Mouse (Mus musculus): ENCODE data around the gene Gm17359. TPM values are rescaled to one million over a fixed set of nuclear protein-coding genes. Genes with fewer than 3 reads are reported as not detected.

Gene Gm17359
- total and polyA plus RNA-seq, 2 experiments from 2014 or later: not detected

DNA sequence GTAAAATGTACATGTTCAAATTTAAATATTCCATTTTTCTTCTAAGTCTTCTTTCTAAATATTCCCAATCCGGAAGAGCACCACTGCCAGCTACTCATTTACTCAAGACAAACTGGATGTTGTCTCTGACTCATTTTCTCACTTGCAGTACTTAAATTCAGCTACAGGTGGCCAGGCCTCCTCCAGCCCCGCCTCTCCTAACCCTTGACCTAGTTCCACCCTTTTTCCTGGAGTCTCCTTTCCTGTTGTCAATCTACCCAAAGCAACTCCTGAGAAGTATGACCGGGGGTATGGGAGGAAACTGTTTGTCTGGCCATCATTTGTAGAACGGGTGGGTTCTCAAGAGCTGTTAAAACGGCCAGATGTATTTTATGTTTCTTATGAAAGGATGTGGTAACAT lies 40.4 kb upstream of the Gm17359 start:
- Histone ChIP-seq H3K9ac (replicated peaks; ENCODE audit: low read length) (no peak overlapping the region), H3K36me3 (ENCODE audit: insufficient read depth, low read length) (no peaks in the 10 kb centered on the region), H3K4me1 (ENCODE audit: insufficient read depth, low read length) (no peaks in the 10 kb centered on the region), H3K27me3 (ENCODE audit: insufficient read depth, low read length) (no peaks in the 10 kb centered on the region), H3K27ac (no peak overlapping the region), H3K4me3 (ENCODE audit: low read length) (no peak overlapping the region), H3K9me3 (ENCODE audit: low read length) (no peaks in the 10 kb centered on the region), H3K4me2 (ENCODE audit: low read depth, low read length) (no peak overlapping the region)
- no peak for ATAC-seq
- DNase-seq (ENCODE audit: low spot score): no peak
- WGBS: 74% methylated on average over 5 of the region's 5 CpGs
- TF ChIP-seq CTCF (IDR thresholded peaks at IDR 0.05; ENCODE audit: low read depth): peak; percentile 19; the same call in 1 of the 2 replicates

- no peaks in the 10 kb centered on the region for H3K4me1 ChIP-seq (ENCODE audit: insufficient read depth, low read length)
- WGBS: 76% methylated on average over 3 of the region's 3 CpGs
- H3K4me3 ChIP-seq (ENCODE audit: low read length): no peak overlapping the region
- H3K27me3 ChIP-seq (ENCODE audit: insufficient read depth, low read length): no peaks in the 10 kb centered on the region
- H3K36me3 ChIP-seq (ENCODE audit: insufficient read depth, low read length): no peaks in the 10 kb centered on the region
- DNase-seq (ENCODE audit: low spot score): no peak
- H3K27ac ChIP-seq: no peak overlapping the region
- ATAC-seq: no peak
- TF ChIP-seq CTCF (IDR thresholded peaks at IDR 0.05; ENCODE audit: low read depth): no peak
- H3K4me2 ChIP-seq (ENCODE audit: low read depth, low read length): no peak overlapping the region
- no peaks in the 10 kb centered on the region for H3K9me3 ChIP-seq (ENCODE audit: low read length)
- no peak overlapping the region for H3K9ac ChIP-seq (replicated peaks; ENCODE audit: low read length)
These were observed 39.9 kb upstream of the Gm17359 start for GRCm38 (mm10) chr3:79296586-79296985.

- Histone ChIP-seq H3K4me3 (ENCODE audit: low read length) (no peak overlapping the region), H3K9ac (replicated peaks; ENCODE audit: low read length) (no peak overlapping the region), H3K4me1 (ENCODE audit: insufficient read depth, low read length) (no peaks in the 10 kb centered on the region), H3K4me2 (ENCODE audit: low read depth, low read length) (no peak overlapping the region), H3K27ac (no peak overlapping the region), H3K27me3 (ENCODE audit: insufficient read depth, low read length) (no peaks in the 10 kb centered on the region), H3K36me3 (ENCODE audit: insufficient read depth, low read length) (no peaks in the 10 kb centered on the region), H3K9me3 (ENCODE audit: low read length) (no peaks in the 10 kb centered on the region)
- ATAC-seq: no peak
- no peak for DNase-seq (ENCODE audit: low spot score)
- TF ChIP-seq CTCF (IDR thresholded peaks at IDR 0.05; ENCODE audit: low read depth): no peak
- WGBS: 80% methylated on average over 4 of the region's 4 CpGs
These were observed 39.2 kb upstream of the Gm17359 start for GRCm38 (mm10) chr3:79297281-79297680.

GRCm38 (mm10) chr3:79299401-79299800 lies 37.1 kb upstream of the Gm17359 start:
- WGBS: 85% methylated on average over 15 of the region's 15 CpGs
- DNase-seq (ENCODE audit: low spot score): no peak

GRCm38 (mm10) chr3:79308605-79309004 lies 27.9 kb upstream of the Gm17359 start:
- Histone ChIP-seq H3K4me1 (ENCODE audit: insufficient read depth, low read length) (no peaks in the 10 kb centered on the region), H3K4me2 (ENCODE audit: low read depth, low read length) (no peak overlapping the region), H3K9me3 (ENCODE audit: low read length) (no peaks in the 10 kb centered on the region), H3K9ac (replicated peaks; ENCODE audit: low read length) (no peak overlapping the region), H3K4me3 (ENCODE audit: low read length) (no peak overlapping the region), H3K27ac (no peak overlapping the region), H3K27me3 (ENCODE audit: insufficient read depth, low read length) (no peaks in the 10 kb centered on the region), H3K36me3 (ENCODE audit: insufficient read depth, low read length) (no peaks in the 10 kb centered on the region)
- 90% methylated on average over 4 of the region's 4 CpGs for WGBS
- ATAC-seq: no peak
- no peak for TF ChIP-seq CTCF (IDR thresholded peaks at IDR 0.05; ENCODE audit: low read depth)
- no peak for DNase-seq (ENCODE audit: low spot score)

More at GRCm38 (mm10) chr3:79299401-79299800, 37.1 kb upstream of the Gm17359 start:
- Histone ChIP-seq H3K27me3 (ENCODE audit: insufficient read depth, low read length) (no peaks in the 10 kb centered on the region), H3K9ac (replicated peaks; ENCODE audit: low read length) (no peak overlapping the region), H3K36me3 (ENCODE audit: insufficient read depth, low read length) (no peaks in the 10 kb centered on the region), H3K9me3 (ENCODE audit: low read length) (no peaks in the 10 kb centered on the region), H3K27ac (no peak overlapping the region), H3K4me2 (ENCODE audit: low read depth, low read length) (no peak overlapping the region), H3K4me3 (ENCODE audit: low read length) (no peak overlapping the region), H3K4me1 (ENCODE audit: insufficient read depth, low read length) (no peaks in the 10 kb centered on the region)
- no peak for ATAC-seq
- TF ChIP-seq CTCF (IDR thresholded peaks at IDR 0.05; ENCODE audit: low read depth): no peak

- DNase-seq (ENCODE audit: low spot score) (no peak), ATAC-seq (no peak)
- Histone ChIP-seq H3K4me1 (ENCODE audit: insufficient read depth, low read length) (0 out of 2 replicates have a peak, but pooled peaks cover 6% of the 10 kb centered on the region), H3K4me3 (ENCODE audit: low read length) (no peak overlapping the region), H3K9me3 (ENCODE audit: low read length) (no peaks in the 10 kb centered on the region), H3K4me2 (ENCODE audit: low read depth, low read length) (no peak overlapping the region), H3K36me3 (ENCODE audit: insufficient read depth, low read length) (no peaks in the 10 kb centered on the region), H3K27me3 (ENCODE audit: insufficient read depth, low read length) (no peaks in the 10 kb centered on the region), H3K9ac (replicated peaks; ENCODE audit: low read length) (no peak overlapping the region), H3K27ac (no peak overlapping the region)
- TF ChIP-seq CTCF (IDR thresholded peaks at IDR 0.05; ENCODE audit: low read depth): no peak
- WGBS: 85% methylated on average over 7 of the region's 7 CpGs
These were observed 26.3 kb upstream of the Gm17359 start for GRCm38 (mm10) chr3:79310184-79310583.

DNA sequence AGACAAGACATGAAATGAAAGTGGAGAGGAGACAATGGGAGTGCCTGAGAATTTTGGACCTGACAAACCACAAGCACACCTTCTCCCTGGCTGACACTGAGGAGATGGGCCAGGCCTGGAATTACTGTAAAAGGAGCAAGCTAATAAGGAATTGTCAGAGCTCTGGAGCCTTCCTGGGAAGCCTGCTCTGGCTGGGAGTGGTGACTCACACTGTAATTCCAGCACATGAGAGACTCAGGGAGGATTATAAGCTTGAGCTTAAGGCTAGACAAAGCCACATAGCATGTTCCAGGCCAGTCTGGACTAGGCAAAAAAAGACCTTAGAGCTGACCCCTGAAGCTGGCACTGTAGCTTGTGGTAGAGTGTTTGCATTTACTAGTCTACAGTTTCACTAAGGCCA lies 24.6 kb upstream of the Gm17359 start:
- H3K4me1 ChIP-seq (ENCODE audit: insufficient read depth, low read length): 0 out of 2 replicates have a peak, but pooled peaks cover 6% of the 10 kb centered on the region
- ATAC-seq (no peak), DNase-seq (ENCODE audit: low spot score) (no peak)
- H3K4me2 ChIP-seq (ENCODE audit: low read depth, low read length): no peak overlapping the region
- no peak overlapping the region for H3K27ac ChIP-seq
- H3K27me3 ChIP-seq (ENCODE audit: insufficient read depth, low read length): no peaks in the 10 kb centered on the region
- no peaks in the 10 kb centered on the region for H3K9me3 ChIP-seq (ENCODE audit: low read length)
- H3K36me3 ChIP-seq (ENCODE audit: insufficient read depth, low read length): no peaks in the 10 kb centered on the region
- no peak overlapping the region for H3K4me3 ChIP-seq (ENCODE audit: low read length)
- no peak for TF ChIP-seq CTCF (IDR thresholded peaks at IDR 0.05; ENCODE audit: low read depth)
- no peak overlapping the region for H3K9ac ChIP-seq (replicated peaks; ENCODE audit: low read length)

All from hindbrain, postnatal 0 days (tissue).